Mouse (Mus musculus): ENCODE data around the gene 4930404N11Rik. TPM values are rescaled to one million over a fixed set of nuclear protein-coding genes. Genes with fewer than 3 reads are reported as not detected.

Gene 4930404N11Rik
- polyA plus RNA-seq, 1 experiment, result 30.6 TPM

DNA sequence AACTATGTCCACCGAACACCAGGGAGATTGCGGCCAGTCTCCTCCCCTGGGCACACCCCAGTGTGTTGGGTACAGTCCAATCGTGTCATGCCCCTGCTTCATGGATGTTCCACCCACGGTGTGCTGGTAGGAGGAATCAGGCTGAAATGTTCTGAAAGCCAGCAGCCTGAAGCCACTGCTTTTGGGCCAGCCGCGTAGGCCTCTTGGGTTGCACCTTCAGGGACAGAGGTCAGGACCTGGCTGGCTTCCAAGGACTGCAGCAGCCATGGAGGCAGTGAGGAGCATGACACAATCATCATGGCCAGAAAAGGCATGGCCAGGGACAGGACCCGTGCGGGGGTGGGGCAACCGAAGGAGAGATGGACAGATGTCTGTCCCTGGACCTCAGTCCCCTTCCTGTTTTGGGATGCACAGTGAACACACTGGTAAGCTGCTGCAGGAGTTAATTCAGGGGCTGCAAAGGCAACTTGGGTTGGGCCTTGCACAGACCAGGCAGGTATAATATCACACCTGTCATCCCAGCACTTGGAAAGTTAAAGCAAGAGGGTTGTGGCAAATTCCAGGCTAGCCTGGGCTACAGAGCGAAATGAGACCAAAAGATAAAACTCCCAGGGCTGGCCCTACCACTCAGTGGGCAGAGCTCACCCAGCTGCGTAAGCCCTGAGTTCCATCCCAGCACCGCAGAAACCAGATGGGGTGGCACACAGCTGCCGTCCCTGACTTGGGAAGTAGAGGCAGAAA lies 46.9 kb downstream of the 4930404N11Rik start:
- no peaks in the 10 kb centered on the region for H3K27me3 ChIP-seq (replicated peaks)
- H3K9me3 ChIP-seq, result no peaks in the 10 kb centered on the region
- H3K36me3 ChIP-seq (replicated peaks; ENCODE audit: low read length), result peaks cover 72% of the 10 kb centered on the region
- TF ChIP-seq GATA1 (IDR thresholded peaks at IDR 0.05; ENCODE audit: borderline replicate concordance, low read length) (no peak), FLI1 (IDR thresholded peaks at IDR 0.05; ENCODE audit: low read length) (no peak)
- H3K4me1 ChIP-seq, result peaks cover 83% of the 10 kb centered on the region
- peak overlapping the region; percentile 98 for H3K4me3 ChIP-seq (replicated peaks)

DNA sequence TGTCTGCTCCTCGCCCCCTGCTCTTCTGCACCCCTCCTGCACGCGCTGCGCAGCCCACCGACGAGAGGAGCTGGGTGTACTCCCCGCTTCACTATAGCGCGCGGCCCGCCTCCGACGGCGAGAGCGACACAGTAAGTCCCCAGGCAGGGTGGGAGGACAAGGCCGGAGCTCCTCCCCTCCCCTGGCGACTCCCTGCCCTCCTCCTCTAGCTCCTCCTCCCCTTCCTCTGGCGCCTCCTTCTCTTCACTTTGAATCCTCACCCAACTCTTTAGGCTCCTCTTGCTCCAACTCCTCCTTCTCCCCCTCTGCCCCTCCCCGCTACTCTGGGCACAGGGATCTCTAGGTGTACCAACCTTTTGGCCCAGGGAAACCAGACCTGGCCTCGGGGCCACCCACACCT lies 48.3 kb downstream of the 4930404N11Rik start:
- Histone ChIP-seq H3K9me3 (no peaks in the 10 kb centered on the region), H3K36me3 (replicated peaks; ENCODE audit: low read length) (peaks cover 72% of the 10 kb centered on the region), H3K4me3 (replicated peaks) (no peak overlapping the region), H3K27me3 (replicated peaks) (no peaks in the 10 kb centered on the region), H3K4me1 (peaks cover 80% of the 10 kb centered on the region)
- TF ChIP-seq GATA1 (IDR thresholded peaks at IDR 0.05; ENCODE audit: borderline replicate concordance, low read length) (no peak), FLI1 (IDR thresholded peaks at IDR 0.05; ENCODE audit: low read length) (no peak)

DNA sequence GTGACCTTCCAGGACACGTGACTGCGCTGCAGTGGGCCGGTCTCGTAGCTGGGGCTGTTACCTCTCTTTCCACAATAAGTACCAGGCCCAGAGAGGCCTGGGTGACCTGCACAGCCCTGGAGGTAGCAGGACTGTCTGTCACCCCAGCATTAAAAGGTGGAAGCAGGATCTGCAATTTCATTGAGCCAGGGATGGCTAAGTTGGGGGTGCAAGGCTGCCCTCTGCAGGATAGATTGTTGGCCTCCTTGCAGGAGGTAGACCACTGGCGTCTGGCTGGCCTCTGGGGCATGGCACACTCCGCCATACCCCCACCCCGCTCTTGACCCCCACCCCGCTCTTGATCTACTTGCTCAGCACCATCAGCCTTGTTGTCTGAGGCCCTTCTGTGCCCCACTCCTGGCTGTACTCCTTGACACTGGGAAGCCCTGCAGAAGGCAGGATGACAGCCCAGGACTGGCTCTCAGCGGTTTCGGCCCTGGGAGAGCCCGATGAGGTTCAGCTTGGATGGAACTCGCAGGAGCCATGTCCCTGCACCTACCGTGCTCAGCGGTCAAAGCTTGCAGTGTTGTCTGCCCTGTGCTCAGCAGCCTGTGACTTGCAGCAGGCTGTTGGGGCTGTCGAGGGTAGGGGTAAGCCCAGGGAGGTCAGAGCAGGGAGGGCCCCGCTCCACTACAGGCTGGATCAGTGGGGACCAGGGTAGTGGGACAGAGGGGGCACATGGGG lies 49.1 kb downstream of the 4930404N11Rik start:
- no peak for TF ChIP-seq FLI1 (IDR thresholded peaks at IDR 0.05; ENCODE audit: low read length)
- no peak for TF ChIP-seq GATA1 (IDR thresholded peaks at IDR 0.05; ENCODE audit: borderline replicate concordance, low read length)
- Histone ChIP-seq H3K27me3 (replicated peaks) (no peaks in the 10 kb centered on the region), H3K36me3 (replicated peaks; ENCODE audit: low read length) (peaks cover 77% of the 10 kb centered on the region), H3K4me3 (replicated peaks) (no peak overlapping the region), H3K4me1 (peaks cover 76% of the 10 kb centered on the region), H3K9me3 (no peaks in the 10 kb centered on the region)

- peaks cover 86% of the 10 kb centered on the region for H3K36me3 ChIP-seq (replicated peaks; ENCODE audit: low read length)
- H3K9me3 ChIP-seq, result no peaks in the 10 kb centered on the region
- no peaks in the 10 kb centered on the region for H3K27me3 ChIP-seq (replicated peaks)
- no peak overlapping the region for H3K4me3 ChIP-seq (replicated peaks)
- H3K4me1 ChIP-seq, result peaks cover 75% of the 10 kb centered on the region
- TF ChIP-seq FLI1 (IDR thresholded peaks at IDR 0.05; ENCODE audit: low read length) (no peak), GATA1 (IDR thresholded peaks at IDR 0.05; ENCODE audit: borderline replicate concordance, low read length) (no peak)
Observed at GRCm38 (mm10) chr10:81315587-81315986, 50.0 kb downstream of the 4930404N11Rik start.

- no peak for TF ChIP-seq FLI1 (IDR thresholded peaks at IDR 0.05; ENCODE audit: low read length)
- no peak for TF ChIP-seq GATA1 (IDR thresholded peaks at IDR 0.05; ENCODE audit: borderline replicate concordance, low read length)
- H3K36me3 ChIP-seq (replicated peaks; ENCODE audit: low read length), result peaks cover 100% of the 10 kb centered on the region
Observed at GRCm38 (mm10) chr10:81314201-81314600, 51.4 kb downstream of the 4930404N11Rik start.

DNA sequence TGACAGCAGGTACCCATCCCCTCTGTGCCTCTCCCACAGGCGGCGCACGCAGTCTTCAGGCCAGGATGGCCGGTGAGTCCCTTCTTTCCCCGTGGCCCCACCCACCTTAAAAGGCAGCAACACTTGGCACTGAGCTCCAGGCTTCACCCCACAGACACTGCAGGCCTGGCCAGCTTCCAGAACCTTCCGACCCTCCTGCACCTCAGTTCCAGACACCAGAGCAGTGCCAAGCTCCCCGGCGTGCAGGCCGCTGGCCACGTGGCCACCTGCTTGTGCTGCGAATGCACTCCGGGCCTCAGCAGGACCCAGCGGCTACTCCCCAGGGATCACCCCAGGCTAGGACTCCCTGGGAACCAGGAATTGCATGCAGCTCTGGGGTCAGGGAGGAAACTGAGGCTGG lies 52.0 kb downstream of the 4930404N11Rik start:
- TF ChIP-seq GATA1 (IDR thresholded peaks at IDR 0.05; ENCODE audit: borderline replicate concordance, low read length), result no peak
- no peak for TF ChIP-seq FLI1 (IDR thresholded peaks at IDR 0.05; ENCODE audit: low read length)
- H3K4me1 ChIP-seq, result peaks cover 74% of the 10 kb centered on the region
- no peaks in the 10 kb centered on the region for H3K9me3 ChIP-seq
- peaks cover 100% of the 10 kb centered on the region for H3K36me3 ChIP-seq (replicated peaks; ENCODE audit: low read length)
- no peak overlapping the region for H3K4me3 ChIP-seq (replicated peaks)
- H3K27me3 ChIP-seq (replicated peaks), result no peaks in the 10 kb centered on the region

More at GRCm38 (mm10) chr10:81314201-81314600, 51.4 kb downstream of the 4930404N11Rik start:
- Histone ChIP-seq H3K9me3 (no peaks in the 10 kb centered on the region), H3K27me3 (replicated peaks) (no peaks in the 10 kb centered on the region), H3K4me1 (peaks cover 75% of the 10 kb centered on the region), H3K4me3 (replicated peaks) (no peak overlapping the region)

Other genes starting within 250 kb of the 4930404N11Rik start
- gene Zbtb7a, start 230.6 kb downstream of the 4930404N11Rik start, polyA plus RNA-seq (2012; ENCODE audit: insufficient read depth, low replicate concordance), result 100.0 and 136 TPM in 2 replicates
- 95.2 and 184 TPM in 2 replicates for gene Pias4, start 197.9 kb downstream of the 4930404N11Rik start, polyA plus RNA-seq (2012; ENCODE audit: insufficient read depth, low replicate concordance)
- gene Eef2, start 189.2 kb downstream of the 4930404N11Rik start, polyA plus RNA-seq (2012; ENCODE audit: insufficient read depth, low replicate concordance), result 439 and 1,295 TPM in 2 replicates
- gene Dapk3, start 182.8 kb downstream of the 4930404N11Rik start, polyA plus RNA-seq (2012; ENCODE audit: insufficient read depth, low replicate concordance), result 168 TPM in 2 replicates
- gene 4930442H23Rik, start 182.0 kb downstream of the 4930404N11Rik start, polyA plus RNA-seq (2012; ENCODE audit: insufficient read depth, low replicate concordance), result not detected in 2 replicates
- gene Nmrk2, start 163.8 kb downstream of the 4930404N11Rik start, polyA plus RNA-seq (2012; ENCODE audit: insufficient read depth, low replicate concordance), result not detected in 2 replicates
- gene Atcay, start 135.0 kb downstream of the 4930404N11Rik start, polyA plus RNA-seq (2012; ENCODE audit: insufficient read depth, low replicate concordance), result not detected in 2 replicates
- 1.4 TPM in 1 of 2 replicates, not detected in the other for gene Zfr2, start 132.7 kb downstream of the 4930404N11Rik start, polyA plus RNA-seq (2012; ENCODE audit: insufficient read depth, low replicate concordance)
- gene Matk, start 112.9 kb downstream of the 4930404N11Rik start, polyA plus RNA-seq (2012; ENCODE audit: insufficient read depth, low replicate concordance), result 6.2 and 21.4 TPM in 2 replicates
- gene Mrpl54, start 98.9 kb downstream of the 4930404N11Rik start, polyA plus RNA-seq (2012; ENCODE audit: insufficient read depth, low replicate concordance), result 458 and 769 TPM in 2 replicates
- gene Apba3, start 98.9 kb downstream of the 4930404N11Rik start, polyA plus RNA-seq (2012; ENCODE audit: insufficient read depth, low replicate concordance), result 93.1 and 154 TPM in 2 replicates
- 4.6 and 5.5 TPM in 2 replicates for gene Tjp3, start 74.2 kb downstream of the 4930404N11Rik start, polyA plus RNA-seq (2012; ENCODE audit: insufficient read depth, low replicate concordance)
- gene Pip5k1c, start 72.9 kb downstream of the 4930404N11Rik start, polyA plus RNA-seq (2012; ENCODE audit: insufficient read depth, low replicate concordance), result 124 and 136 TPM in 2 replicates
- gene Cactin, start 44.7 kb downstream of the 4930404N11Rik start, polyA plus RNA-seq (2012; ENCODE audit: insufficient read depth, low replicate concordance), result 76.5 and 78.5 TPM in 2 replicates
- 87.5 and 153 TPM in 2 replicates for gene Tbxa2r, start 37.1 kb downstream of the 4930404N11Rik start, polyA plus RNA-seq (2012; ENCODE audit: insufficient read depth, low replicate concordance)
- 2.9 and 11.0 TPM in 2 replicates for gene Gipc3, start 22.6 kb downstream of the 4930404N11Rik start, polyA plus RNA-seq (2012; ENCODE audit: insufficient read depth, low replicate concordance)
- gene Hmg20b, start 15.3 kb downstream of the 4930404N11Rik start, polyA plus RNA-seq (2012; ENCODE audit: insufficient read depth, low replicate concordance), result 302 and 601 TPM in 2 replicates
- gene Mfsd12, start 8.3 kb downstream of the 4930404N11Rik start, polyA plus RNA-seq (2012; ENCODE audit: insufficient read depth, low replicate concordance), result 20.2 and 44.1 TPM in 2 replicates
- gene Fzr1, start 12.7 kb upstream of the 4930404N11Rik start, polyA plus RNA-seq (2012; ENCODE audit: insufficient read depth, low replicate concordance), result 71.2 and 72.9 TPM in 2 replicates
- gene Dohh, start 18.6 kb upstream of the 4930404N11Rik start, polyA plus RNA-seq (2012; ENCODE audit: insufficient read depth, low replicate concordance), result 80.4 and 114 TPM in 2 replicates
- gene Gm48551, start 18.6 kb upstream of the 4930404N11Rik start, polyA plus RNA-seq (2012; ENCODE audit: insufficient read depth, low replicate concordance), result 0.89 TPM in 1 of 2 replicates, not detected in the other
- 8.4 TPM in 1 of 2 replicates, not detected in the other for gene Gm48552, start 23.2 kb upstream of the 4930404N11Rik start, polyA plus RNA-seq (2012; ENCODE audit: insufficient read depth, low replicate concordance)
- 4.4 TPM in 1 of 2 replicates, not detected in the other for gene Smim24, start 27.2 kb upstream of the 4930404N11Rik start, polyA plus RNA-seq (2012; ENCODE audit: insufficient read depth, low replicate concordance)
- 184 and 257 TPM in 2 replicates for gene Nfic, start 89.8 kb upstream of the 4930404N11Rik start, polyA plus RNA-seq (2012; ENCODE audit: insufficient read depth, low replicate concordance)
- 1.3 and 3.3 TPM in 2 replicates for gene Celf5, start 116.9 kb upstream of the 4930404N11Rik start, polyA plus RNA-seq (2012; ENCODE audit: insufficient read depth, low replicate concordance)
- gene Ncln, start 130.6 kb upstream of the 4930404N11Rik start, polyA plus RNA-seq (2012; ENCODE audit: insufficient read depth, low replicate concordance), result 145 and 508 TPM in 2 replicates
- gene S1pr4, start 134.3 kb upstream of the 4930404N11Rik start, polyA plus RNA-seq (2012; ENCODE audit: insufficient read depth, low replicate concordance), result 7.4 and 9.1 TPM in 2 replicates
- gene Gna15, start 158.4 kb upstream of the 4930404N11Rik start, polyA plus RNA-seq (2012; ENCODE audit: insufficient read depth, low replicate concordance), result 31.7 and 48.4 TPM in 2 replicates
- gene Gna11, start 179.4 kb upstream of the 4930404N11Rik start, polyA plus RNA-seq (2012; ENCODE audit: insufficient read depth, low replicate concordance), result 7.3 and 10.2 TPM in 2 replicates
- gene Aes, start 193.7 kb upstream of the 4930404N11Rik start, polyA plus RNA-seq (2012; ENCODE audit: insufficient read depth, low replicate concordance), result 2,412 and 5,687 TPM in 2 replicates
- gene Tle2, start 208.7 kb upstream of the 4930404N11Rik start, polyA plus RNA-seq (2012; ENCODE audit: insufficient read depth, low replicate concordance), result 18.9 and 34.3 TPM in 2 replicates
- 69.5 and 166 TPM in 2 replicates for gene Tle6, start 235.3 kb upstream of the 4930404N11Rik start, polyA plus RNA-seq (2012; ENCODE audit: insufficient read depth, low replicate concordance)
- gene BC025920, start 240.5 kb upstream of the 4930404N11Rik start, polyA plus RNA-seq (2012; ENCODE audit: insufficient read depth, low replicate concordance), result not detected in 2 replicates

Measured in megakaryocyte, embryonic 14.5 days (primary cell).